Mouse (Mus musculus): ENCODE results near the gene Tespa1.

The Tespa1 gene

GRCm38 (mm10) chr10:130322637-130323036 is at the start of gene Tespa1:
Gene Tespa1, plus strand, starts transcription at chr10:130322870.
- Histone ChIP-seq H3K4me3 (replicated peaks; ENCODE audit: low read length) (no peak within 1 kb of the TSS), H3K27me3 (ENCODE audit: insufficient read depth, low read length) (no peaks in the 10 kb centered on the region)

GRCm38 (mm10) chr10:130275759-130276158 is 46.9 kb upstream of the Tespa1 start:
- TF ChIP-seq NANOG (IDR thresholded peaks at IDR 0.05; ENCODE audit: borderline replicate concordance, low read length) = no peak
- no peak for TF ChIP-seq CTCF (conservative IDR thresholded peaks at IDR 0.05; ENCODE audit: low read length)
- TF ChIP-seq POU5F1 (IDR thresholded peaks at IDR 0.05; ENCODE audit: borderline replicate concordance, low read length) = no peak

More at GRCm38 (mm10) chr10:130322637-130323036, at the start of gene Tespa1:
- no peak for TF ChIP-seq NANOG (IDR thresholded peaks at IDR 0.05; ENCODE audit: borderline replicate concordance, low read length)
- TF ChIP-seq CTCF (conservative IDR thresholded peaks at IDR 0.05; ENCODE audit: low read length) = no peak
- TF ChIP-seq POU5F1 (IDR thresholded peaks at IDR 0.05; ENCODE audit: borderline replicate concordance, low read length) = no peak
- Histone ChIP-seq H3K36me3 (ENCODE audit: insufficient read depth, low read length) (no peaks in the 10 kb centered on the region), H3K4me1 (replicated peaks; ENCODE audit: low read depth, low read length) (no peaks in the 10 kb centered on the region), H3K9me3 (ENCODE audit: low read length) (no peaks in the 10 kb centered on the region)

GRCm38 (mm10) chr10:130276496-130276895 is 46.2 kb upstream of the Tespa1 start:
- TF ChIP-seq POU5F1 (IDR thresholded peaks at IDR 0.05; ENCODE audit: borderline replicate concordance, low read length) (no peak), CTCF (conservative IDR thresholded peaks at IDR 0.05; ENCODE audit: low read length) (no peak), NANOG (IDR thresholded peaks at IDR 0.05; ENCODE audit: borderline replicate concordance, low read length) (no peak)

More at GRCm38 (mm10) chr10:130275759-130276158, 46.9 kb upstream of the Tespa1 start:
- H3K27me3 ChIP-seq (ENCODE audit: insufficient read depth, low read length) = no peaks in the 10 kb centered on the region
- H3K4me1 ChIP-seq (replicated peaks; ENCODE audit: low read depth, low read length) = peaks cover 4% of the 10 kb centered on the region
- no peaks in the 10 kb centered on the region for H3K36me3 ChIP-seq (ENCODE audit: insufficient read depth, low read length)
- no peak overlapping the region for H3K4me3 ChIP-seq (replicated peaks; ENCODE audit: low read length)
- no peaks in the 10 kb centered on the region for H3K9me3 ChIP-seq (ENCODE audit: low read length)

GRCm38 (mm10) chr10:130280066-130280465 is 42.6 kb upstream of the Tespa1 start, which contains the start of gene Neurod4:
Gene Neurod4, minus strand, starts transcription at chr10:130280240.
- peaks cover 13% of the 10 kb centered on the region for H3K4me1 ChIP-seq (replicated peaks; ENCODE audit: low read depth, low read length)
- TF ChIP-seq POU5F1 (IDR thresholded peaks at IDR 0.05; ENCODE audit: borderline replicate concordance, low read length) (no peak), NANOG (IDR thresholded peaks at IDR 0.05; ENCODE audit: borderline replicate concordance, low read length) (no peak)
- H3K36me3 ChIP-seq (ENCODE audit: insufficient read depth, low read length) = no peaks in the 10 kb centered on the region
- no peaks in the 10 kb centered on the region for H3K27me3 ChIP-seq (ENCODE audit: insufficient read depth, low read length)
- no peaks in the 10 kb centered on the region for H3K9me3 ChIP-seq (ENCODE audit: low read length)
- no peak within 1 kb of the TSS for H3K4me3 ChIP-seq (replicated peaks; ENCODE audit: low read length)

More at GRCm38 (mm10) chr10:130276496-130276895, 46.2 kb upstream of the Tespa1 start:
- Histone ChIP-seq H3K36me3 (ENCODE audit: insufficient read depth, low read length) (no peaks in the 10 kb centered on the region), H3K27me3 (ENCODE audit: insufficient read depth, low read length) (no peaks in the 10 kb centered on the region), H3K4me1 (replicated peaks; ENCODE audit: low read depth, low read length) (peaks cover 5% of the 10 kb centered on the region), H3K9me3 (ENCODE audit: low read length) (no peaks in the 10 kb centered on the region), H3K4me3 (replicated peaks; ENCODE audit: low read length) (no peak overlapping the region)

- H3K9me3 ChIP-seq (ENCODE audit: low read length) = no peaks in the 10 kb centered on the region
- H3K27me3 ChIP-seq (ENCODE audit: insufficient read depth, low read length) = no peaks in the 10 kb centered on the region
- TF ChIP-seq NANOG (IDR thresholded peaks at IDR 0.05; ENCODE audit: borderline replicate concordance, low read length) = no peak
- TF ChIP-seq POU5F1 (IDR thresholded peaks at IDR 0.05; ENCODE audit: borderline replicate concordance, low read length) = no peak
- TF ChIP-seq CTCF (conservative IDR thresholded peaks at IDR 0.05; ENCODE audit: low read length) = no peak
- no peaks in the 10 kb centered on the region for H3K36me3 ChIP-seq (ENCODE audit: insufficient read depth, low read length)
- peaks cover 13% of the 10 kb centered on the region for H3K4me1 ChIP-seq (replicated peaks; ENCODE audit: low read depth, low read length)
- H3K4me3 ChIP-seq (replicated peaks; ENCODE audit: low read length) = no peak overlapping the region
Observed at GRCm38 (mm10) chr10:130281982-130282449, 40.7 kb upstream of the Tespa1 start.

GRCm38 (mm10) chr10:130287201-130287600 is 35.5 kb upstream of the Tespa1 start:
- TF ChIP-seq NANOG (IDR thresholded peaks at IDR 0.05; ENCODE audit: borderline replicate concordance, low read length) (no peak), POU5F1 (IDR thresholded peaks at IDR 0.05; ENCODE audit: borderline replicate concordance, low read length) (no peak), CTCF (conservative IDR thresholded peaks at IDR 0.05; ENCODE audit: low read length) (no peak)

GRCm38 (mm10) chr10:130288007-130288406 is 34.7 kb upstream of the Tespa1 start:
- Histone ChIP-seq H3K4me1 (replicated peaks; ENCODE audit: low read depth, low read length) (peaks cover 6% of the 10 kb centered on the region), H3K27me3 (ENCODE audit: insufficient read depth, low read length) (no peaks in the 10 kb centered on the region), H3K9me3 (ENCODE audit: low read length) (no peaks in the 10 kb centered on the region), H3K36me3 (ENCODE audit: insufficient read depth, low read length) (no peaks in the 10 kb centered on the region), H3K4me3 (replicated peaks; ENCODE audit: low read length) (no peak overlapping the region)
- TF ChIP-seq POU5F1 (IDR thresholded peaks at IDR 0.05; ENCODE audit: borderline replicate concordance, low read length) (no peak), NANOG (IDR thresholded peaks at IDR 0.05; ENCODE audit: borderline replicate concordance, low read length) (no peak), CTCF (conservative IDR thresholded peaks at IDR 0.05; ENCODE audit: low read length) (no peak)

More at GRCm38 (mm10) chr10:130287201-130287600, 35.5 kb upstream of the Tespa1 start:
- Histone ChIP-seq H3K9me3 (ENCODE audit: low read length) (no peaks in the 10 kb centered on the region), H3K4me1 (replicated peaks; ENCODE audit: low read depth, low read length) (peaks cover under 1% of the 10 kb centered on the region), H3K27me3 (ENCODE audit: insufficient read depth, low read length) (no peaks in the 10 kb centered on the region), H3K4me3 (replicated peaks; ENCODE audit: low read length) (no peak overlapping the region), H3K36me3 (ENCODE audit: insufficient read depth, low read length) (no peaks in the 10 kb centered on the region)

- TF ChIP-seq POU5F1 (IDR thresholded peaks at IDR 0.05; ENCODE audit: borderline replicate concordance, low read length) (0 out of 2 replicates have a peak, but pooled peaks have one; percentile 11), CTCF (conservative IDR thresholded peaks at IDR 0.05; ENCODE audit: low read length) (no peak), NANOG (IDR thresholded peaks at IDR 0.05; ENCODE audit: borderline replicate concordance, low read length) (no peak)
- Histone ChIP-seq H3K9me3 (ENCODE audit: low read length) (no peaks in the 10 kb centered on the region), H3K27me3 (ENCODE audit: insufficient read depth, low read length) (no peaks in the 10 kb centered on the region), H3K4me3 (replicated peaks; ENCODE audit: low read length) (no peak overlapping the region), H3K36me3 (ENCODE audit: insufficient read depth, low read length) (no peaks in the 10 kb centered on the region), H3K4me1 (replicated peaks; ENCODE audit: low read depth, low read length) (peaks cover 32% of the 10 kb centered on the region)
Observed at GRCm38 (mm10) chr10:130293741-130294408, 28.8 kb upstream of the Tespa1 start.
